Mouse (Mus musculus) stomach, embryonic 15.5 days (tissue): ENCODE measurements around the gene Plcl1. TPM values are rescaled to one million over a fixed set of nuclear protein-coding genes. Genes with fewer than 3 reads are reported as not detected.
A peak's percentile ranks its signal among the peaks of the same experiment; 100 is the strongest.
"Not testable (repeated sequence)": the region's sequence is repeated elsewhere in the genome, so short reads cannot be mapped to it uniquely, and the experiment has no call there.

ENCODE experiments used
- ATAC-seq: fragments of 200-750 bp; cut with Nextera tagmentation; 2 replicates; pipeline ENCODE4 v1.8.0; 2017; ENCODE audit warnings: low read depth, moderate number of reproducible peaks, moderate TSS enrichment; ENCODE audit not compliant: insufficient read depth, low FRiP score
- H3K27ac ChIP-seq: fragments of 300-500 bp; sonication (generic); 2 replicates; pipeline ENCODE4 v1.5.1; 2015; ENCODE audit warnings: mild to moderate bottlenecking, inconsistent platforms
- H3K27me3 ChIP-seq: fragments of 300-500 bp; sonication (generic); replicated peaks from 2 replicates; pipeline ENCODE4 v1.6.1; 2015; ENCODE audit warnings: inconsistent platforms
- H3K36me3 ChIP-seq: fragments of 300-500 bp; sonication (generic); 2 replicates; pipeline ENCODE4 v1.6.1; 2015; ENCODE audit warnings: inconsistent platforms
- H3K4me1 ChIP-seq: fragments of 300-500 bp; sonication (generic); 2 replicates; pipeline ENCODE4 v1.6.1; 2015; ENCODE audit warnings: inconsistent platforms
- H3K4me2 ChIP-seq: fragments of 300-500 bp; sonication (generic); 2 replicates; pipeline ENCODE4 v1.6.1; 2015; ENCODE audit warnings: mild to moderate bottlenecking, inconsistent platforms
- H3K4me3 ChIP-seq: fragments of 300-500 bp; sonication (generic); replicated peaks from 2 replicates; pipeline ENCODE4 v1.5.1; 2015; ENCODE audit warnings: inconsistent platforms
- H3K9ac ChIP-seq: fragments of 300-500 bp; sonication (generic); 2 replicates; pipeline ENCODE4 v1.6.1; 2015; ENCODE audit warnings: inconsistent platforms
- H3K9me3 ChIP-seq: fragments of 300-500 bp; sonication (generic); 2 replicates; pipeline ENCODE4 v1.6.1; 2016; ENCODE audit warnings: inconsistent platforms
- WGBS: fragments of 180-500 bp; shearing (Covaris S2); methylation state at CpG from one replicate; pipeline ENCODE4 v1.1.7; 2015; 5-methylcytosine and 5-hydroxymethylcytosine counted together
- polyA plus RNA-seq: library from polyadenylated mRNA; unstranded; fragments of >200 nt; fragmentation: Nextera tagmentation; extraction: Ambion mirVana; gene quantifications from 2 replicates; pipeline ENCODE4 v1.2.1, GENCODE M21; 2015

Gene Plcl1
- polyA plus RNA-seq, 1 experiment from 2014 or later: 2.5 TPM

GRCm38 (mm10) chr1:55499872-55500271 lies 94.2 kb downstream of the Plcl1 start:
- 59% methylated on average over 1 of the region's 1 CpGs for WGBS
- no peak overlapping the region for H3K4me3 ChIP-seq
- H3K4me2 ChIP-seq: no peak overlapping the region
- no peaks in the 10 kb centered on the region for H3K27me3 ChIP-seq
- no peak for ATAC-seq
- no peaks in the 10 kb centered on the region for H3K9me3 ChIP-seq
- no peaks in the 10 kb centered on the region for H3K36me3 ChIP-seq
- no peaks in the 10 kb centered on the region for H3K4me1 ChIP-seq
- H3K9ac ChIP-seq: no peak overlapping the region
- H3K27ac ChIP-seq: no peak overlapping the region

- no peaks in the 10 kb centered on the region for H3K4me1 ChIP-seq
- no peaks in the 10 kb centered on the region for H3K27me3 ChIP-seq
- H3K9me3 ChIP-seq: no peaks in the 10 kb centered on the region
- H3K36me3 ChIP-seq: no peaks in the 10 kb centered on the region
- H3K4me2 ChIP-seq: no peak overlapping the region
- H3K27ac ChIP-seq: no peak overlapping the region
- 77% methylated on average over 2 of the region's 2 CpGs for WGBS
- no peak overlapping the region for H3K9ac ChIP-seq
- H3K4me3 ChIP-seq: no peak overlapping the region
- ATAC-seq: no peak
Observed at GRCm38 (mm10) chr1:55500981-55501682, 95.4 kb downstream of the Plcl1 start.

GRCm38 (mm10) chr1:55505811-55506210 lies 100.1 kb downstream of the Plcl1 start:
- H3K27ac ChIP-seq: no peak overlapping the region
- H3K9me3 ChIP-seq: no peaks in the 10 kb centered on the region
- H3K9ac ChIP-seq: no peak overlapping the region
- no peaks in the 10 kb centered on the region for H3K4me1 ChIP-seq
- no peak for ATAC-seq
- H3K36me3 ChIP-seq: no peaks in the 10 kb centered on the region
- 62% methylated on average over 4 of the region's 4 CpGs for WGBS
- H3K4me2 ChIP-seq: no peak overlapping the region
- H3K4me3 ChIP-seq: no peak overlapping the region
- no peaks in the 10 kb centered on the region for H3K27me3 ChIP-seq

GRCm38 (mm10) chr1:55507061-55507460 lies 101.3 kb downstream of the Plcl1 start:
- no peak for ATAC-seq
- Histone ChIP-seq H3K9ac (no peak overlapping the region), H3K4me3 (no peak overlapping the region), H3K4me2 (no peak overlapping the region), H3K9me3 (no peaks in the 10 kb centered on the region), H3K36me3 (no peaks in the 10 kb centered on the region), H3K27ac (no peak overlapping the region), H3K4me1 (no peaks in the 10 kb centered on the region), H3K27me3 (no peaks in the 10 kb centered on the region)
- WGBS: 70% methylated on average over 6 of the region's 6 CpGs

- no peaks in the 10 kb centered on the region for H3K27me3 ChIP-seq
- no peak for ATAC-seq
- no peak overlapping the region for H3K9ac ChIP-seq
- no peak overlapping the region for H3K4me2 ChIP-seq
- H3K27ac ChIP-seq: no peak overlapping the region
- no peaks in the 10 kb centered on the region for H3K36me3 ChIP-seq
- 96% methylated on average over 1 of the region's 1 CpGs for WGBS
- no peaks in the 10 kb centered on the region for H3K9me3 ChIP-seq
- no peak overlapping the region for H3K4me3 ChIP-seq
- H3K4me1 ChIP-seq: peaks cover 2% of the 10 kb centered on the region; the same call in 1 of the 2 replicates
Observed at GRCm38 (mm10) chr1:55509587-55509986, 103.9 kb downstream of the Plcl1 start.

GRCm38 (mm10) chr1:55512165-55512564 lies 106.4 kb downstream of the Plcl1 start:
- no peaks in the 10 kb centered on the region for H3K36me3 ChIP-seq
- no peak overlapping the region for H3K9ac ChIP-seq
- no peaks in the 10 kb centered on the region for H3K9me3 ChIP-seq
- no peak overlapping the region for H3K4me3 ChIP-seq
- H3K27me3 ChIP-seq: no peaks in the 10 kb centered on the region
- WGBS: 81% methylated on average over 3 of the region's 3 CpGs
- H3K4me1 ChIP-seq: peaks cover 2% of the 10 kb centered on the region; the same call in 1 of the 2 replicates
- no peak overlapping the region for H3K27ac ChIP-seq
- ATAC-seq: no peak
- no peak overlapping the region for H3K4me2 ChIP-seq

- H3K4me3 ChIP-seq, H3K9ac ChIP-seq, ATAC-seq, H3K4me2 ChIP-seq, H3K4me1 ChIP-seq, H3K9me3 ChIP-seq, H3K27me3 ChIP-seq, H3K36me3 ChIP-seq: not testable (repeated sequence)
- peak overlapping the region; percentile 61; the same call in 1 of the 2 replicates for H3K27ac ChIP-seq
- whole genome bisulfite sequencing: 82% methylated on average over 2 of the region's 2 CpGs
Observed at GRCm38 (mm10) chr1:55512799-55513198, 107.1 kb downstream of the Plcl1 start.

- Histone ChIP-seq H3K36me3 (no peaks in the 10 kb centered on the region), H3K4me1 (peaks cover 2% of the 10 kb centered on the region; the same call in 1 of the 2 replicates), H3K27me3 (no peaks in the 10 kb centered on the region), H3K4me3 (no peak overlapping the region), H3K9me3 (no peaks in the 10 kb centered on the region), H3K9ac (no peak overlapping the region), H3K4me2 (no peak overlapping the region), H3K27ac (no peak overlapping the region)
- ATAC-seq: no peak
Observed at GRCm38 (mm10) chr1:55517182-55517581, 111.5 kb downstream of the Plcl1 start.

- no peaks in the 10 kb centered on the region for H3K36me3 ChIP-seq
- WGBS: 81% methylated on average over 1 of the region's 1 CpGs
- no peaks in the 10 kb centered on the region for H3K27me3 ChIP-seq
Observed at GRCm38 (mm10) chr1:55523966-55524365, 118.2 kb downstream of the Plcl1 start.

GRCm38 (mm10) chr1:55525100-55525499 lies 119.4 kb downstream of the Plcl1 start:
- H3K27me3 ChIP-seq: no peaks in the 10 kb centered on the region
- peaks cover 6% of the 10 kb centered on the region; the same call in 1 of the 2 replicates for H3K4me1 ChIP-seq
- peak overlapping the region; percentile 31; the same call in 1 of the 2 replicates for H3K27ac ChIP-seq
- WGBS: 68% methylated on average over 5 of the region's 5 CpGs
- ATAC-seq: no peak
- no peak overlapping the region for H3K9ac ChIP-seq
- no peaks in the 10 kb centered on the region for H3K36me3 ChIP-seq
- no peak overlapping the region for H3K4me3 ChIP-seq
- H3K4me2 ChIP-seq: no peak overlapping the region
- no peaks in the 10 kb centered on the region for H3K9me3 ChIP-seq

More at GRCm38 (mm10) chr1:55523966-55524365, 118.2 kb downstream of the Plcl1 start:
- Histone ChIP-seq H3K9ac (no peak overlapping the region), H3K4me1 (peaks cover 6% of the 10 kb centered on the region; the same call in 1 of the 2 replicates), H3K4me3 (no peak overlapping the region), H3K9me3 (no peaks in the 10 kb centered on the region), H3K27ac (0 out of 2 replicates have a peak overlapping the region, but pooled peaks have one; percentile 11), H3K4me2 (no peak overlapping the region)
- ATAC-seq: no peak

GRCm38 (mm10) chr1:55525748-55526147 lies 120.0 kb downstream of the Plcl1 start:
- H3K36me3 ChIP-seq: no peaks in the 10 kb centered on the region
- 75% methylated on average over 2 of the region's 2 CpGs for WGBS
- peaks cover 6% of the 10 kb centered on the region; the same call in 1 of the 2 replicates for H3K4me1 ChIP-seq
- no peak overlapping the region for H3K27ac ChIP-seq
- peak; percentile 83 for ATAC-seq
- no peaks in the 10 kb centered on the region for H3K27me3 ChIP-seq
- no peaks in the 10 kb centered on the region for H3K9me3 ChIP-seq
- H3K4me2 ChIP-seq: no peak overlapping the region
- H3K4me3 ChIP-seq: no peak overlapping the region
- no peak overlapping the region for H3K9ac ChIP-seq

- H3K27ac ChIP-seq: peak overlapping the region; percentile 78; the same call in 1 of the 2 replicates
- H3K36me3 ChIP-seq: no peaks in the 10 kb centered on the region
- no peak overlapping the region for H3K9ac ChIP-seq
- H3K9me3 ChIP-seq: no peaks in the 10 kb centered on the region
- H3K4me2 ChIP-seq: 0 out of 2 replicates have a peak overlapping the region, but pooled peaks have one; percentile 4
- no peak overlapping the region for H3K4me3 ChIP-seq
- H3K27me3 ChIP-seq: no peaks in the 10 kb centered on the region
- 31% methylated on average over 7 of the region's 7 CpGs for WGBS
- peak; percentile 5; the same call in 1 of the 2 replicates for ATAC-seq
- peaks cover 6% of the 10 kb centered on the region; the same call in 1 of the 2 replicates for H3K4me1 ChIP-seq
Observed at GRCm38 (mm10) chr1:55528547-55529304, 123.0 kb downstream of the Plcl1 start.
